Mouse (Mus musculus): ENCODE results near the gene Cfap97d1. TPM values are rescaled to one million over a fixed set of nuclear protein-coding genes. Genes with fewer than 3 reads are reported as not detected.

Cfap97d1 gene
- total RNA-seq, 2 experiments from 2014 or later, result not detected

GRCm38 (mm10) chr11:102028087-102028816 lies 44.2 kb downstream of the Cfap97d1 start, which contains the start of gene Mpp3:
Gene Mpp3 (minus strand): TSS chr11:102028461.
- H3K4me3 ChIP-seq, result peak within 1 kb of the TSS; percentile 79
- no peak for TF ChIP-seq CTCF (IDR thresholded peaks at IDR 0.05)
- no peak for DNase-seq (ENCODE audit: extremely low spot score in 1 of 2, low spot score in 2 of 2)
- intact Hi-C loops (cut with DNase I), result no loop called here
- H3K27ac ChIP-seq, result peak within 1 kb of the TSS; percentile 93; the same call in 1 of the 2 replicates

GRCm38 (mm10) chr11:102029304-102029703 lies 45.2 kb downstream of the Cfap97d1 start:
- Histone ChIP-seq H3K27ac (no peak overlapping the region), H3K4me3 (no peak overlapping the region)
- no peak for TF ChIP-seq CTCF (IDR thresholded peaks at IDR 0.05)
- no peak for DNase-seq (ENCODE audit: extremely low spot score in 1 of 2, low spot score in 2 of 2)
- intact Hi-C loops (cut with DNase I), result no loop called here

- H3K4me3 ChIP-seq, result no peak overlapping the region
- no peak overlapping the region for H3K27ac ChIP-seq
- intact Hi-C loops (cut with DNase I), result loop anchor here (2.0 kb wide), 1 partner anchor 39 kb away; no protein-coding TSS in a partner anchor
- no peak for TF ChIP-seq CTCF (IDR thresholded peaks at IDR 0.05)
- DNase-seq (ENCODE audit: extremely low spot score in 1 of 2, low spot score in 2 of 2), result no peak
These were observed 45.9 kb downstream of the Cfap97d1 start for GRCm38 (mm10) chr11:102029966-102030365.

- intact Hi-C loops (cut with DNase I), result loop anchor here (2.0 kb wide), 1 partner anchor 40 kb away; no protein-coding TSS in a partner anchor
- no peak overlapping the region for H3K27ac ChIP-seq
- H3K4me3 ChIP-seq, result no peak overlapping the region
- no peak for TF ChIP-seq CTCF (IDR thresholded peaks at IDR 0.05)
- DNase-seq (ENCODE audit: extremely low spot score in 1 of 2, low spot score in 2 of 2), result peak in 1 of 2 experiments; percentile 66
These were observed 47.1 kb downstream of the Cfap97d1 start for GRCm38 (mm10) chr11:102031149-102031548.

GRCm38 (mm10) chr11:102033055-102033591 lies 49.0 kb downstream of the Cfap97d1 start:
- no peak for TF ChIP-seq CTCF (IDR thresholded peaks at IDR 0.05)
- intact Hi-C loops (cut with DNase I), result no loop called here
- no peak overlapping the region for H3K27ac ChIP-seq
- H3K4me3 ChIP-seq, result no peak overlapping the region
- no peak for DNase-seq (ENCODE audit: extremely low spot score in 1 of 2, low spot score in 2 of 2)

GRCm38 (mm10) chr11:102034887-102035286 lies 50.8 kb downstream of the Cfap97d1 start:
- DNase-seq (ENCODE audit: extremely low spot score in 1 of 2, low spot score in 2 of 2), result no peak
- intact Hi-C loops (cut with DNase I), result no loop called here
- H3K27ac ChIP-seq, result no peak overlapping the region
- no peak for TF ChIP-seq CTCF (IDR thresholded peaks at IDR 0.05)
- no peak overlapping the region for H3K4me3 ChIP-seq

- intact Hi-C loops (cut with DNase I), result no loop called here
- no peak for TF ChIP-seq CTCF (IDR thresholded peaks at IDR 0.05)
- Histone ChIP-seq H3K27ac (no peak overlapping the region), H3K4me3 (no peak overlapping the region)
- DNase-seq (ENCODE audit: extremely low spot score in 1 of 2, low spot score in 2 of 2), result no peak
These were observed 51.4 kb downstream of the Cfap97d1 start for GRCm38 (mm10) chr11:102035456-102035960.

- Histone ChIP-seq H3K27ac (no peak overlapping the region), H3K4me3 (no peak overlapping the region)
- TF ChIP-seq CTCF (IDR thresholded peaks at IDR 0.05), result no peak
- DNase-seq (ENCODE audit: extremely low spot score in 1 of 2, low spot score in 2 of 2), result no peak
- intact Hi-C loops (cut with DNase I), result no loop called here
These were observed 52.3 kb downstream of the Cfap97d1 start for GRCm38 (mm10) chr11:102036336-102036735.

- H3K27ac ChIP-seq, result no peak overlapping the region
- DNase-seq (ENCODE audit: extremely low spot score in 1 of 2, low spot score in 2 of 2), result no peak
- TF ChIP-seq CTCF (IDR thresholded peaks at IDR 0.05), result no peak
- no peak overlapping the region for H3K4me3 ChIP-seq
- intact Hi-C loops (cut with DNase I), result no loop called here
These were observed 53.7 kb downstream of the Cfap97d1 start for GRCm38 (mm10) chr11:102037789-102038188.

GRCm38 (mm10) chr11:102039487-102040137 lies 55.5 kb downstream of the Cfap97d1 start:
- no peak for TF ChIP-seq CTCF (IDR thresholded peaks at IDR 0.05)
- Histone ChIP-seq H3K4me3 (no peak overlapping the region), H3K27ac (no peak overlapping the region)
- DNase-seq (ENCODE audit: extremely low spot score in 1 of 2, low spot score in 2 of 2), result no peak
- intact Hi-C loops (cut with DNase I), result loop anchor here (1.0 to 5.0 kb wide), 2 partner anchors 53 to 122 kb away; no protein-coding TSS in a partner anchor

- intact Hi-C loops (cut with DNase I), result loop anchor here (1.0 to 5.0 kb wide), 2 partner anchors 54 to 123 kb away; no protein-coding TSS in a partner anchor
- TF ChIP-seq CTCF (IDR thresholded peaks at IDR 0.05), result peak; percentile 93
- peak; percentile 71 to 84 for DNase-seq (ENCODE audit: extremely low spot score in 1 of 2, low spot score in 2 of 2)
- no peak overlapping the region for H3K27ac ChIP-seq
- no peak overlapping the region for H3K4me3 ChIP-seq
These were observed 56.1 kb downstream of the Cfap97d1 start for GRCm38 (mm10) chr11:102040138-102040524.

GRCm38 (mm10) chr11:102040646-102041045 lies 56.6 kb downstream of the Cfap97d1 start:
- no peak overlapping the region for H3K4me3 ChIP-seq
- intact Hi-C loops (cut with DNase I), result loop anchor here (1.0 to 5.0 kb wide), 2 partner anchors 54 to 123 kb away; no protein-coding TSS in a partner anchor
- TF ChIP-seq CTCF (IDR thresholded peaks at IDR 0.05), result no peak
- no peak overlapping the region for H3K27ac ChIP-seq
- DNase-seq (ENCODE audit: extremely low spot score in 1 of 2, low spot score in 2 of 2), result no peak
